Mouse (Mus musculus) heart, postnatal 25 days (tissue): ENCODE data around the gene Atxn1. TPM values are rescaled to one million over a fixed set of nuclear protein-coding genes. Genes with fewer than 3 reads are reported as not detected.
A peak's percentile ranks its signal among the peaks of the same experiment; 100 is the strongest.

Experiments
- DNase-seq: peaks from one replicate; pipeline ENCODE4 v3.0.0; 2022; ENCODE audit warnings: low spot score
- intact Hi-C: fragments of 180-260 bp; cut with DNase I; formaldehyde crosslinking; loops from one replicate; pipeline ENCODE4 v1.15.1; 2025
- total RNA-seq, 2 experiments: library from RNA; stranded (reverse); gene quantifications; 2 replicates each; pipeline ENCODE4 v1.2.3; 2021

Gene Atxn1
- total RNA-seq, 2 experiments from 2014 or later, result 35.1 to 36.0 TPM

GRCm38 (mm10) chr13:45715583-45716180 lies 249.1 kb downstream of the Atxn1 start:
- intact Hi-C loops, result no loop called here
- no peak for DNase-seq

- DNase-seq, result no peak
- intact Hi-C loops, result no loop called here
Measured at GRCm38 (mm10) chr13:45710041-45710440, 254.8 kb downstream of the Atxn1 start.

- intact Hi-C loops, result no loop called here
Measured at GRCm38 (mm10) chr13:45709402-45709801, 255.4 kb downstream of the Atxn1 start.

DNA sequence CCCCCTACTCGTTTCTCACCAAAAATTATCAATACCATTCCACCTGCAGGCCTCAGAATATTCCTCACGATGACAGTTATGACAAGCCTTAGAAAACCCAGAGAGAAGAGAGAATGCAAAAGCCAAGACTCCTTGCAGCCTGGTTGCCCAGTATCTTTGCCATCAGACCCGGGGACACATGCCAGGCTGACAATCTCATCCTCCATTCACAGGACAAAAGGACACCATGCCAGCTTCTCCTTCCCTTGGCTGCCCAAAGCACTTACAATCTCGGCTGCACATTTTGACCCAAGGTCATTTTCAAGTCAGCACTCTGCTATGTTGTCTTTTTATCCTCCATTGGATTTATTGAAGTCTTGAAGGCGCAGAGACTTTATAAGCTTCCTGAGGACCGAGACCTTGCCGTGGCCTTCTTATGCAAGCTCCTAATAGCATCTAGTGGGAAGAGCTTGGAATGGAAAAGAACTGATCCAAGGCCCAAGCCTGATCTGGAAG lies 263.5 kb downstream of the Atxn1 start:
- no peak for DNase-seq
- intact Hi-C loops, result no loop called here

More at GRCm38 (mm10) chr13:45709402-45709801, 255.4 kb downstream of the Atxn1 start:
- DNase-seq, result no peak

- intact Hi-C loops, result no loop called here
- no peak for DNase-seq
Measured at GRCm38 (mm10) chr13:45698982-45699381, 265.8 kb downstream of the Atxn1 start.

DNA sequence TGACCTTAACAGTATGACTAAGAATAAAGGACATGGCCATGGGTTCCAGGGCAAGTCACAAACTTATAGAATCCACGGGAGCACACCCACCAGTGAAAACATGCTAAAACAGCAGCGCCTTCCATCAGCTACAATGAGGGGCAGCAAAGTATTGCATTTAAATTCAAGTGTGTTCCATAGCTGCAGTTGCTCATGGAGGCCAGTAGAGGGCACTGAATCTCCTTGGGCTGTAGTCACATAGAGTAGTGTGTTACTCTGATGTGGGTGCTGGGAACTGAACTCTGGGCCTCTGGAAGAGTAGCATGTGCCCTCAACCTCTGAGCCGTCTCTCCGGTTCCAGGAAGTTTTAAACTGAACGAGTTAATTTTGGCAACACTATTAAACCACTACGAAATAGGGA lies 268.8 kb downstream of the Atxn1 start:
- DNase-seq, result no peak
- intact Hi-C loops, result no loop called here

GRCm38 (mm10) chr13:45694921-45695437 lies 269.8 kb downstream of the Atxn1 start:
- DNase-seq, result no peak
- intact Hi-C loops, result no loop called here

DNA sequence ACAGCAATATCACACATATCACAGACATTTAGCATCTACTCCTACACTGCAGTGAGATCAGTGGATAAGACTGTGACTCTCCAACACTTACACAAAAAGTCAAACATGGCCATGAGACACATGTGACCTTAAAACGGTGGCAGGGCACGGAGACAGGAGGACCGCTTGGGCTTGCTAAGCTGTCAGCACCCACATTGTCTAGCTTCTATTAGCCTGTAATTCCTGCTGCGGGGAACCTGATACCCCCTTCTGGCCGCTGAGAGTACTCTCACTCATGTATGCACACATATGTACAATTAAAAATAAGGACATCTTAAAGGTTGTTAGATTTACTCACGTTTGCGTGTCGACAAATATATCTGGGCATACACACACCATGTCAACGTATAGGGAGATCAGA lies 270.9 kb downstream of the Atxn1 start:
- no peak for DNase-seq
- intact Hi-C loops, result no loop called here

DNA sequence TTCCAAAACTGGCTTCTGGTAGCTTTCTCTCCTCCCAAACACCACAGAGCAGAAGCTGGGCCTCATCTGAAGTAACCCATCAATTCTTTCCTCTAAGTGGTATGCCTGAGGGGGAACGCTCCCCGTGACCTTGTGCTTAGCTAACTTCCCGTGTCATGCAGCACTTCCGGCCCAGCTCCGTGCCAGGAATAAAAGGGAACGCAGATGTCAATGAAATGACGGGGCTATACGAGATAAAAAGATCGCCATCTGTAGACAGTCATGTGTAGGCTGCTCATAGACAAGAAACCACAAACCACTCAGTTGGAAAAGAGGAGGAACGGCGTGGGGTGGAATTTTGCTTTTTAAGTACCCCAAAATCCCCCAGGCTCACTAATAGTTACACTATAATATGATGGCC lies 271.3 kb downstream of the Atxn1 start:
- DNase-seq, result no peak
- intact Hi-C loops, result no loop called here

DNA sequence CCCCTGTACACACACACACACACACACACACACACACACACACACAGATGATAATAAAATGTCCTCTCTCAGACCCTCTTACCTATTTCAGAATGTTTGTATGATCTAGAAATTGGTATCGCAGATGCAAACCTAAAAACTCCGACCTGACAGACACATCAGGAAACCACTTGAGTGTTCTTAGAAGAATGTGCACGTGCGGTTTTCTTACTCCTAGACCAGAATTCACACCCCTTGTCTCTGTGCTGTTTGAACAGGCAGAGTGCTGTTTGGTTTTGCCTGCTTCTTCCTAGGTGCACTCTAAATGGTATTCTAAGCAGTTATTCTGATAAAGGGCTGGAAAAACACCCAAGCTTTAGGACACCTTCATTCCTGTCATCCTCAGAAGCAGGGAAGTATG lies 271.7 kb downstream of the Atxn1 start:
- no peak for DNase-seq
- intact Hi-C loops, result no loop called here

- intact Hi-C loops, result no loop called here
- no peak for DNase-seq
Measured at GRCm38 (mm10) chr13:45692440-45692839, 272.4 kb downstream of the Atxn1 start.

DNA sequence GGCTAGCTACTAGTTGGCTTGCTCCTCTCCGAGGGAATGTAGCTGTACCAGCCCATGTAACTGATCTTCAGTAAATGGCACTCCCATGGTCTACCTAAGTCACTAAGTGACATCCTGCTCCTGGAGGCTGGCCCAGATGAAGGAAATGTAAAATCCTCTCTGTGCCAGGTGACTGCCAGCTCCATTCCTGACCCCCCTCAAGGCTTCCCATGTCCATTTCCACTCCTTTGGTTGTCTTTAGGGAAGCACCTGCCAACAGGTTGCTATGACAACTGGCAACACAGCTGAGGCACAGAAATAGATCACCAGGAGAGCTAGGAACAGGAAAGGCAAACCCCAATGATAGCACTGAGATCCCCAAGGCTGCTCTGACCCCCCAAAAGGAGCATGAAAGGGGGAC lies 274.4 kb downstream of the Atxn1 start:
- intact Hi-C loops, result no loop called here
- no peak for DNase-seq

DNA sequence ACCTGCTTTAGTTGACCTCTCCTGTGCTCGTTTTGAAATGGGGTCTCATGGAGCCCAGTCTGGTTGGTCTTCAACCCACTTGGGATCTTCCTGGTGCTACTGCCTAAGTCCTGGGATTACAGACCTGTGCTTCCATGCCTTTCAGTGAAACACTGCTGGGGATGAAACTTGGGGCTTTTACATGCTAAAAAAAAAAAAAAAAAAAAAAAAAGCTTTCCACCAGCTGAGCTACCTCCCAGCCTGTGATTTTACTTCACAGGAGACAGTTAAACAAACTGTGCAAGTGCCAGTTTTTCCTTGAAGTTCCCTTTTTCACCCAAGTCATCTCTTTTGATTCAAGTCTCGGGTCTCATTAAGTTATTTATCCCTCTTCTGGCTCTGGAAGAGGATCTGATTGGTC lies 275.9 kb downstream of the Atxn1 start:
- intact Hi-C loops, result loop anchor here (10.0 kb wide), 1 partner anchor 476 kb away; no protein-coding TSS in a partner anchor
- no peak for DNase-seq

DNA sequence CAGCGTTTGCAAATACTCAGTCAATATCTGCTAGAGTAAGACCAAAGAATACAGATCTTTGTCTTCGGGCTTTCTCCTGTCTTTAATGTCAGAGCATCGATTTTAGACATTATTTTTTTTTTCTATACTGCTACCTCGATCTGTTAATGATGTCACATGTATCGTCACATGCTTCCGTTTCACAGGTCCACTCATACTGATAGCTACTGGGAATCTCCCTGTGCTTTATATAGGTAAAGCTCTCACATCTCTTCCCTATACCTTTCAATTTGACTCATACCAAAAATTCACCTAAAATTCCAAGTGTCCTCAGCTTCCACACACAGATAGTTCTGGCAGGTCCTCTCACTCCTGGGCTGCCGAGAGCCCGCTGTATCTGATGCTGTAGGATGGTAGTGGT lies 277.2 kb downstream of the Atxn1 start:
- no peak for DNase-seq
- intact Hi-C loops, result loop anchor here (10.0 kb wide), 1 partner anchor 477 kb away; no protein-coding TSS in a partner anchor

DNA sequence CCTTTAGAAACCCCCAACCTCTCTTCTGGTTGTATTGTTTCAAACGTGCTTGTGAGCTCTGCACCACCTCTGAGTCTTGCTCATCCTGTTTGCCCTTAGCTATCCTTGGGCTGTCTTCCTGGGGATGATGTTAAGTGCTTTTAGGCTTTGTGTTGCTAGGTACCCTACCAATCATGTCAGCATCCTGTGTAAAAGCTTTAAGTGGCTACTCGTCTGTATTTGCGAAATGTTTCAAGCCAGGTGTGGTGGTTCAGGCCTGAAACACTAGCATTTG lies 278.6 kb downstream of the Atxn1 start:
- intact Hi-C loops, result loop anchor here (10.0 kb wide), 1 partner anchor 479 kb away; no protein-coding TSS in a partner anchor
- DNase-seq, result no peak

DNA sequence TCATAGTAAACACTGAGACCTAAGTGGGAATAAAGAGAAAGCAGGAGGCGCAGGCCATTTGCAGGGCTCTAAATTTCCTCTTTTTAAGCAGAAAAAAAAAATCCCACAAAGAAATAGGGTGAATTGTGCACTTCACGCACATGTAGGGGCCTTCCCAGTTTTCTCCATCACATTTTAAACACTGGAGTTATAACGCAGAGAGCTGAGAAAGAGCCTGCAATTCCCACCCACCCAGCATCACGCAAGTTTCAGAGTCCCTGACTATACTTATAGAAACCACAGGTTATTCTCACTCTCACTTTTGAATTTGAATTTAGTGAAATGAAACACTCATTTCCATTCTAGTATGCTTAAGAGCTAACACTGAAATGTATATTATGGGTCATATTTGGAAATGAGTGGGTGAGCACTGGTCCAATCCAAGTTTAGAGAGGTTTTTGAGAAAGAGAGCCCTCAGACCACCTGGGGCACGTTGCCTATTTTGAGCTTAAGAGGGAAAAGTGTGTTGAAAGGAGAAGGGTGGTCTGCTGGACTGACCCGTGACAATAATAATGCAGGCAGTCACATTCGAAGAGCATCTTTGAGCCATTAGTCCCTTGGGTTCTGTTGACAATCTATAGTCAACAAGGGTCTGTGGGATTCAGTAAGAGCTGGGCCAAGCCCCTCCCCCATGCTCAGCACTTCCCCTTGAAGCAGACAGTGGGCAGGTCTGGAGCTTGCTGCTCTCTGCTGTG lies 279.1 kb downstream of the Atxn1 start:
- intact Hi-C loops, result loop anchor here (10.0 kb wide), 1 partner anchor 479 kb away; no protein-coding TSS in a partner anchor
- DNase-seq, result no peak

GRCm38 (mm10) chr13:45684891-45685311 lies 279.9 kb downstream of the Atxn1 start:
- intact Hi-C loops, result loop anchor here (5.0 to 10.0 kb wide), 3 partner anchors 108 to 480 kb away; no protein-coding TSS in a partner anchor
- DNase-seq, result no peak

GRCm38 (mm10) chr13:45683991-45684390 lies 280.8 kb downstream of the Atxn1 start:
- DNase-seq, result no peak
- intact Hi-C loops, result loop anchor here (5.0 to 10.0 kb wide), 3 partner anchors 107 to 481 kb away; no protein-coding TSS in a partner anchor

DNA sequence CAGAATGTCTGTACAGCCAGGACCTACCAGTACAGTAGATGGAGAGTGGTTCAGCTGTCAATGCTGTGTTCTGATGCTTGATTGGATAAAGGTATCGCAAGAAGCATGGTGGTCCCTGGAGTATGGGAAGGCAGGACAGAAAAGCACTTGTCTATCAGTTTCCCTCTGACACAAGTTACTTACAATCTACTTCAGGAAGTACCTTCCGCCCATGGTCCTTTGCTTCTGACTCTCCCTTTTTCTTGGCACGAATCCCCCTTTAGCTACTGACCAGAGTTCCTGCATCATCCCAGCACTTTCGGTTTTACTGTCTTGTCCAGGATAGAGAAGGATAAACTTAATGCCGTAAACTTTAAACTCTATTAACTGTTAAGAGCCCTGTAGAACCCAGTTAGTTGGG lies 283.6 kb downstream of the Atxn1 start:
- intact Hi-C loops, result loop anchor here (2.0 to 10.0 kb wide), 4 partner anchors 46 to 484 kb away; no protein-coding TSS in a partner anchor
- DNase-seq, result no peak

- intact Hi-C loops, result loop anchor here (2.0 to 10.0 kb wide), 4 partner anchors 46 to 484 kb away; no protein-coding TSS in a partner anchor
- DNase-seq, result peak; percentile 16
Measured at GRCm38 (mm10) chr13:45680651-45681050, 284.2 kb downstream of the Atxn1 start.

DNA sequence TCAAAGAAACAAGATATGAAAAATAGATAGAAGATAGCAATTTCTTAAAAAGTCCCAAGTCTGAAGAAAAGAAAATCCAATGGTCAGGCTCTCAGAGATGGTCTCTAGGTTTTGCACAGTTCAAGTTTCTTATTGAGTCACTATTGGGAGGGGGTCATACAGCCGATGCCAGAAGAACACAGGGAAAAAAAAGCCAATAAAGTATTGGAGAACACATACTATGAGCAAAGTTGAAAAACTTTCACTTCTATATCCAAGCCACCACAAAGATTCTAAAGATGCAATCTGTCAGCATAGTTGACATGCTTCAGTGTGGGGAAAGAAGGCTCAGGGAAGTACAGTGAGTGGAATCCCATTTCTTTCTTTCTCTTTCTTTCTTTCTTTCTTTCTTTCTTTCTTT lies 285.7 kb downstream of the Atxn1 start:
- intact Hi-C loops, result no loop called here
- no peak for DNase-seq
